Mouse (Mus musculus): ENCODE data around the gene Olfr553.
"Not testable (repeated sequence)": the region's sequence is repeated elsewhere in the genome, so short reads cannot be mapped to it uniquely, and the experiment has no call there.

GRCm38 (mm10) chr7:102644945-102645344, 26.9 kb upstream of the Olfr553 start:
- TF ChIP-seq EP300, CTCF (IDR thresholded peaks at IDR 0.05; ENCODE audit: low read depth): not testable (repeated sequence)

Data from liver, postnatal 0 days (tissue).